In genomic region chr11:120413621-120414020, GRCm38 (mm10) we compare ENCODE assay signal across 13 mouse cellular contexts. TPM values are rescaled to one million over a fixed set of nuclear protein-coding genes. Genes with fewer than 3 reads are reported as not detected.
"Had no signal": no experiment of that assay in that cellular context is flagged by ENCODE, and none has a peak within 500 bp of the region (broad histone marks: within the 10 kb centered on the region; RNA-seq: fewer than 3 reads in every experiment).

No protein-coding gene starts in this region.

RNA-seq across cellular contexts. Expression of gene Tspan10, which starts 28.8 kb away (rescaled TPM):
- total RNA-seq: common myeloid progenitor, adult 5-6 weeks; forebrain, postnatal 0 days; gastrocnemius, postnatal 10 days; gastrocnemius, postnatal 14 days; granulocyte monocyte progenitor cell, adult 5-6 weeks had no signal
- polyA plus RNA-seq: erythroblast, embryonic 14.5 days; forebrain, embryonic 13.5 days; forebrain, embryonic 14.5 days; forebrain, embryonic 15.5 days; forebrain, embryonic 16.5 days; forebrain, postnatal 0 days; gonadal fat pad, adult 2 months had no signal

RNA-seq across cellular contexts. Expression of gene Pde6g, which starts 39.7 kb away (rescaled TPM):
- total RNA-seq: common myeloid progenitor, adult 5-6 weeks; granulocyte monocyte progenitor cell, adult 5-6 weeks had no signal
- polyA plus RNA-seq: embryonic facial prominence, embryonic 13.5 days; embryonic facial prominence, embryonic 14.5 days; erythroblast, embryonic 14.5 days; forebrain, embryonic 14.5 days had no signal
